Comparison of ENCODE assay signal across 8 mouse cellular contexts in the genomic region with DNA sequence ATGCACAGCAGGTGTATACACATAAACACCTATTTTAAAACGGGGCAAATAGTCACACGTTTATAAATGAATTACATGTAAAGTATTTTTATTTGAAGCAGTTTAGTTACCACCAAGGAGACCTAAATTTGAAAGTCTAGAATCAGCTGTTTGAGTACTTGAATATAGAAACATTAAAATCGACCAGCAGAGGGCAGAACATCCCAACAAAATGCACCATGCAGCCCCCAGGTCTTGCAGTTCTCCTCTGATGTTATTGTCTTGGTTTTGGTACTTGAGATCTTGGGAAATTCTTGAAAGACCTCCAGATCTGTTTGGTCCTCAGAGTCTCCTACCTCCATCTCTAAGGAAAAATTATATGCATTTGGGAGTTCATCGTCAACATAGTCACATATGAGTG.
A peak's percentile ranks its signal among the peaks of the same experiment; 100 is the strongest.
DNase-seq lines count a peak whose midpoint lies in the region; ATAC-seq and TF ChIP-seq lines count a peak whose summit lies in the region.

No protein-coding gene starts in this region.

- in situ Hi-C loops in CH12.LX (cut with MboI; ENCODE audit: low pct_ligation_motif_present, low pct_unique_long_range_greater_than_20kb, low sequenced_read_pairs): no loop called here

- H3K27me3 ChIP-seq in kidney, postnatal 0 days (ENCODE audit: insufficient read depth, low read length): no peaks in the 10 kb centered on the region
- H3K27me3 ChIP-seq in CH12.LX (replicated peaks): no peaks in the 10 kb centered on the region
- H3K27me3 ChIP-seq in forebrain, embryonic 15.5 days: no peaks in the 10 kb centered on the region

- dilution Hi-C loops in CH12.LX (cut with MboI; ENCODE audit: extremely low pct_ligation_motif_present, extremely low pct_unique_long_range_greater_than_20kb, low sequenced_read_pairs): no loop called here

- H3K36me3 ChIP-seq in kidney, postnatal 0 days (ENCODE audit: insufficient read depth, low read length): no peaks in the 10 kb centered on the region
- no peaks in the 10 kb centered on the region for H3K36me3 ChIP-seq in CH12.LX (replicated peaks in 1 of 2; ENCODE audit: control insufficient read depth in 1 of 2, insufficient read depth in 1 of 2, low read length in 1 of 2)
- no peaks in the 10 kb centered on the region for H3K36me3 ChIP-seq in forebrain, embryonic 15.5 days

- no peak overlapping the region for H3K9ac ChIP-seq in kidney, postnatal 0 days (ENCODE audit: low read depth, low read length)
- H3K9ac ChIP-seq in CH12.LX (ENCODE audit: insufficient read depth, low read depth): no peak overlapping the region
- H3K9ac ChIP-seq in forebrain, embryonic 15.5 days (replicated peaks): no peak overlapping the region

- peak; percentile 58 for DNase-seq in kidney, postnatal 0 days (ENCODE audit: low spot score)
- no peak for DNase-seq in kidney, adult 18-20 months
- DNase-seq in 3T3-L1 (ENCODE audit: low read depth, low spot score) (peak; percentile 67), CH12.LX (ENCODE audit: extremely low read depth) (peak; percentile 55)
- DNase-seq in spleen, postnatal 36 days (ENCODE audit: low spot score in 2 of 2): no peak
- DNase-seq in urinary bladder, postnatal 14 days (ENCODE audit: low spot score): no peak
- no peak for DNase-seq in spleen, postnatal 4 days (ENCODE audit: low spot score in 2 of 2)

- TF ChIP-seq POLR2A in CH12.LX (IDR thresholded peaks at IDR 0.05; ENCODE audit: low read depth, low read length): no peak

- no peaks in the 10 kb centered on the region for H3K4me1 ChIP-seq in kidney, postnatal 0 days (replicated peaks; ENCODE audit: insufficient read depth, low read length)
- no peaks in the 10 kb centered on the region for H3K4me1 ChIP-seq in CH12.LX (ENCODE audit: control insufficient read depth in 1 of 2, insufficient read depth in 2 of 2)
- H3K4me1 ChIP-seq in forebrain, embryonic 15.5 days: no peaks in the 10 kb centered on the region

- no peak overlapping the region for H3K27ac ChIP-seq in kidney, postnatal 0 days
- no peak overlapping the region for H3K27ac ChIP-seq in CH12.LX (ENCODE audit: insufficient read depth, low read depth)
- H3K27ac ChIP-seq in forebrain, embryonic 15.5 days (replicated peaks): no peak overlapping the region

- no peaks in the 10 kb centered on the region for H3K79me2 ChIP-seq in CH12.LX (replicated peaks; ENCODE audit: control insufficient read depth, extremely low read depth, insufficient read depth, poor library complexity, severe bottlenecking)

- ATAC-seq in kidney, postnatal 0 days (replicated peaks; ENCODE audit: low FRiP score, low read depth): no peak
- ATAC-seq in forebrain, embryonic 15.5 days (replicated peaks): peak; percentile 72

- TF ChIP-seq CTCF in kidney, postnatal 0 days (IDR thresholded peaks at IDR 0.05; ENCODE audit: low read depth): peak; percentile 67
- TF ChIP-seq CTCF in CH12.LX (conservative IDR thresholded peaks at IDR 0.05 in 1 of 2, IDR thresholded peaks at IDR 0.05 in 1 of 2; ENCODE audit: low read depth in 2 of 2, low read length in 2 of 2): peak; percentile 36 to 58; a peak in 3 of 4 replicates

- TF ChIP-seq EP300 in CH12.LX (IDR thresholded peaks at IDR 0.05; ENCODE audit: low read length): no peak

- H3K9me3 ChIP-seq in kidney, postnatal 0 days (replicated peaks; ENCODE audit: low read length): no peaks in the 10 kb centered on the region
- no peaks in the 10 kb centered on the region for H3K9me3 ChIP-seq in CH12.LX (replicated peaks; ENCODE audit: low read length)
- H3K9me3 ChIP-seq in forebrain, embryonic 15.5 days: no peaks in the 10 kb centered on the region

- peak; percentile 64 for TF ChIP-seq RAD21 in CH12.LX (IDR thresholded peaks at IDR 0.05; ENCODE audit: low read depth, low read length)

- H3K4me2 ChIP-seq in kidney, postnatal 0 days (ENCODE audit: low read length): no peak overlapping the region
- H3K4me2 ChIP-seq in CH12.LX (ENCODE audit: insufficient read depth, low read depth, poor library complexity, severe bottlenecking): no peak overlapping the region
- H3K4me2 ChIP-seq in forebrain, embryonic 15.5 days (replicated peaks): no peak overlapping the region

- 33% methylated on average over 4 of the region's 4 CpGs for WGBS in kidney, postnatal 0 days
- 31% methylated on average over 4 of the region's 4 CpGs for WGBS in forebrain, embryonic 15.5 days

- no peak overlapping the region for H3K4me3 ChIP-seq in kidney, postnatal 0 days (replicated peaks; ENCODE audit: low read depth, low read length)
- no peak overlapping the region for H3K4me3 ChIP-seq in CH12.LX (replicated peaks in 1 of 3; ENCODE audit: low read depth in 2 of 3, low read length in 2 of 3, poor library complexity in 1 of 3)
- no peak overlapping the region for H3K4me3 ChIP-seq in forebrain, embryonic 15.5 days

TF ChIP-seq in CH12.LX, 34 proteins besides CTCF, POLR2A, EP300 and RAD21:
- TF ChIP-seq SMC3 (IDR thresholded peaks at IDR 0.05; ENCODE audit: low read depth, low read length) (peak; percentile 44), MAZ (IDR thresholded peaks at IDR 0.05; ENCODE audit: low read depth, low read length) (no peak)

Comparison
In these comparisons a context has a peak if more than half of its experiments do, and no peak if none do; other contexts are left out.
1. DNase-seq: peak in kidney, postnatal 0 days (single experiment), 3T3-L1 (single experiment) and CH12.LX (single experiment); none in kidney, adult 18-20 months (single experiment), spleen, postnatal 36 days (0 of 2), urinary bladder, postnatal 14 days (single experiment) and spleen, postnatal 4 days (0 of 2).